Mouse (Mus musculus): ENCODE measurements at regions not wholly inside any gene's neighbourhood (a gene's known extent, or its start where the extent isn't known, plus 50 kb on each side); places are given as distances from the start of the nearest gene placed in this dataset.

- DNase-seq (ENCODE audit: low read depth), result no peak
Observed at GRCm38 (mm10) chr6:13523463-13524202, 84.3 kb downstream of the Tmem168 start.

GRCm38 (mm10) chr6:13514126-13514525 lies 93.8 kb downstream of the Tmem168 start:
- DNase-seq (ENCODE audit: low read depth), result no peak

GRCm38 (mm10) chr6:13476493-13477129 lies 131.3 kb downstream of the Tmem168 start:
- DNase-seq (ENCODE audit: low read depth), result no peak

GRCm38 (mm10) chr6:13449160-13449787 lies 158.6 kb downstream of the Tmem168 start:
- no peak for DNase-seq (ENCODE audit: low read depth)

- peak; percentile 0 for DNase-seq (ENCODE audit: low read depth)
Observed at GRCm38 (mm10) chr6:13413768-13414167, 189.0 kb upstream of the Vwde start.

- no peak for DNase-seq (ENCODE audit: low read depth)
Observed at GRCm38 (mm10) chr6:13413092-13413491, 188.3 kb upstream of the Vwde start.

GRCm38 (mm10) chr6:13384469-13384868 lies 159.7 kb upstream of the Vwde start:
- no peak for DNase-seq (ENCODE audit: low read depth)

GRCm38 (mm10) chr6:13383211-13383610 lies 158.4 kb upstream of the Vwde start:
- no peak for DNase-seq (ENCODE audit: low read depth)

- no peak for DNase-seq (ENCODE audit: low read depth)
Observed at GRCm38 (mm10) chr6:13380819-13381218, 156.1 kb upstream of the Vwde start.

- no peak for DNase-seq (ENCODE audit: low read depth)
Observed at GRCm38 (mm10) chr6:13379727-13380126, 155.0 kb upstream of the Vwde start.

- DNase-seq (ENCODE audit: low read depth), result no peak
Observed at GRCm38 (mm10) chr6:13373896-13374295, 149.1 kb upstream of the Vwde start.

- DNase-seq (ENCODE audit: low read depth), result no peak
Observed at GRCm38 (mm10) chr6:13369709-13370296, 145.0 kb upstream of the Vwde start.

All from induced T-regulatory cell, adult 2 months (primary cell).